Mouse (Mus musculus) 3T3-L1 (cell line): ENCODE measurements at regions not wholly inside any gene's neighbourhood (a gene's known extent, or its start where the extent isn't known, plus 50 kb on each side); places are given as distances from the start of the nearest gene placed in this dataset.

Experiments used
- DNase-seq: peaks from one replicate; pipeline ENCODE4 v3.0.0-alpha.2; 2015; ENCODE audit warnings: low read depth, low spot score

DNA sequence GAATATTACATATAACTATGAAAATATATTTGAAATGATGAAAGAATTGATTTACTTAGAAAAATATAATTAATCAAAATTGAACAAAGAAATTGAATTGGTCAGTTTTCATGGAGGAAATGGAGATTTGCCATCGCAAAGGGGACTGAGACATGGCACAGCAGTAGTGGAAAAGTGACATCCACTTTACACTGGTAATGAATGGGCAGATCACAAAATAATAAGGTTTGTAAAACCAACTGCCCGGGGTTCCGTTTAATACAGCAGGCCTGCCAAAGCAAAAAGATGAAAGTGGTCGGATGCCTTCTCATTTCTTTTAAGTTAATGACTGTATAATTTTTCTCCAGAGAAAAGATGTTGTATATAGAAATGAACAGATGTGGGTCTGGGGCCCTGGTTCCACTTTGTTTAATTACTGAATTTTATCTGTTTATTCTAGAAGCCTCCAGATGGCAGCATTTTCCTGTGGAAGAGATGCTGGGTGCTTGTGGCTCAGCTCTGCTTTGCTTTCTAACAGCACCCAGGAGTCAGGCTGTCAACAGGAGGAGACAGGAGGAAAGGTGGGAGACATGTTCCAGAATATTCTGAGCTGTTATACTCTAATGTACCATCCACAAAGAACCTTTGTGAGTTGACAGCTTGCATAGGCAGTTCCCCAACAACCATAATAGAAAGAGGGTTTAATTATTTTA is 75.6 kb upstream of the Fbxl17 start:
- peak; percentile 90 for DNase-seq

DNA sequence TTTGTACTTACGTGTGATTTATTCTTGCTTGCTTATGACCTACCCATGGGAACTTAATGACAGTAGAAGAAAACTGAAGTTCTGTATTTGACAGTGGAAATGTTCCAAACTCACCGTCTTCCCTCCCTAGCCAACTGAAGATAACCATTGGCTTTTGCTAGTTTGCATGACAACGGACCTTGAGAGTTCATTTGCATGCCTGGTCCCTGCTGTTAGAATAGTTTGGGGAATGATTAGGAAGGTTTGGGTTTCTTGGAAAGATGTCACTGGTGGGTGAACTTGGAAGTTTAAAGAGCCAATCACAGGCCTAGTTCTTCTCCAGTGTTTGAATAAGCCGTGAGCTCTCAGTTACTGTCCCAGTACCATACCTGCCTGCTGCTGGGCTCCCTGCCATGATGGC is 83.1 kb upstream of the Fbxl17 start:
- no peak for DNase-seq

DNA sequence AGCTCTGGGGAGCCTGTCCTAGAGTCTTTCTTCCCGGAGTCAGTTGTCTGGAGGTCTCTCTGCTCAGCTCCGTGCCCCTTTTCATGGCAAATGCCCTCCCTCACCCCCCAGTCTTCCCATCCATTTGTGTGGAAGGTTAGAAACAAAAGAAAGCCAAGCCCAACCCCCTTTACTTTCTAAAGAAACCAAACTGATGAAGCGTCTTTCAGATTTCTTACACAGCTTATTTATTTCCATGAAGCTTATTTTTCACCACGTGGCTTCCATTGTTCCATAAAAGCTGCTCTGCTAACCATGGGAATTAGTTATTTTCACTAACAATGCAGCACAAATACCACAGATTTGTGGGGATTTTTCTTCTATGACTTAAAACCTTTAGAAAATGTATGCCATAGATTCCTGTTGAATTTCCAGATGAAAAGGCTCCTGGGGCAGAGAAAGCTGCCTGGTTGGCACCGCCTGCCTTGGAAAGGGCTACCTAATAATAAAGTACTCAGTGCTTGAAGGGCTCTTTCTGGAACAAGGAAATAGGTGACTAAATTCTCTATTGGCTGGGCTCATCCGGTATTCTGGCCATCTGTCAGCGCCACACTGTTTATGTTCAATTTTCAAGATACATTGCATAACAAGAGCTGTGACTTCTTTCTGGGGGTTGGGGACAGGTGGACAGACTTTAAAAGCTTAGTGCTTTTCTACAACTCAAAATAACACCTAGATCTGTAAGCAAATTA is 107.4 kb upstream of the Fbxl17 start:
- DNase-seq, result no peak

DNA sequence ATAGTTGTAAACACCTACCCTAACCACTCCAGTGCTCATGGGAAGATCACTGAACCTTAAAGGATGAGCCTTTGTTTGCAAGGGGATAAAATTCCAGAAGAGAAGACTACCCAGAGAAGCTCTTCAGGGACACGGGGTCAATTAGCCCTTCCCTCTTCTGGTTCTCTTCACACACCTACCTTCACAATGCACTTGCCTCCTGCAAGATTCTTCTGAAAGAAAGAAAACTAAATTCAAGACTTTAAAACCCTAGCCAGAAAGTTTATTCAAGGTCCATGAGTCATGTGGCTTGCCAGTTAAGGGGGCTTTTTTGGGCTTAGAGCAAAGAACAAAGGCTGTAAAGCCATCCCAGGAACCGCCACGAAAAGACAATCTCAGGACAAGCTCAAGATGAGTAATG is 122.9 kb upstream of the Fbxl17 start:
- no peak for DNase-seq

DNA sequence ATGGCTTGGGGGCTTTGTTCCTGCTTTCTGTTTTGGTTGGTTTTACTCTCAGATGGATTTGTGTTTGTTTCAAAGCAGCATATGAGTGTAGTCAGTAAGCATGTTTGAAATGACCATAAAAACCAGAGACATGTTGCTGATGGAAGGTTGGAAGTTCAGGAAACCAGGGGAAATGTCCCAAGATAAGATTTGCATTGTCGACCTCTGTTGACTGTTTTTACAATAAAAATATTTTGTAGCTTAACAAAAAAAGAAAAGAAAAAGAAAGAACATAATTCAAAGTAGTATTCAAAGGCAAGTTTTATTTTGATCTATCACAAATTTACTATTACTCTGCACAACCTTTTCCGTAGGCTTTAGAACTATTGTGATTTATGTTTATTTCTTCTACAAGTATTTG is 137.8 kb upstream of the Fbxl17 start:
- no peak for DNase-seq

DNA sequence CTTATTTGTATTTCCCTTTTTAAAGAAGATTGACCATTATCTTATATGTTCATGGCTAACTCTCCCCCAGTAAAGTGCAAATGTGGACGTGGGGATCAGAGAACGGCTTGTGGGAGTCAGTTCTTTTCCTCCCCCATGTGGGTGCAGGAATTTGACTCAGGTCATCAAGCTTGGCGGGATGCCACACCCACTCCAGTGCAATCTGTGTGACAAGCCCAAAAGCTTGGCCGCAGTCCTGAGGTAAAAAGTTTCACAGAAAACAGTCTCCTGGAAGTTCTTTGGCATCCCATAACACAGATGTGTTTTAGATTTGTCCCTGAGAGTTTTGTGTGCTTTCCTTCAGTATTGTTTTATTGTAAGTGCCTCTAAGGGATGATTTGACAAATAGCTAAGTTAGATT is 144.6 kb upstream of the Fbxl17 start:
- DNase-seq, result peak; percentile 29

DNA sequence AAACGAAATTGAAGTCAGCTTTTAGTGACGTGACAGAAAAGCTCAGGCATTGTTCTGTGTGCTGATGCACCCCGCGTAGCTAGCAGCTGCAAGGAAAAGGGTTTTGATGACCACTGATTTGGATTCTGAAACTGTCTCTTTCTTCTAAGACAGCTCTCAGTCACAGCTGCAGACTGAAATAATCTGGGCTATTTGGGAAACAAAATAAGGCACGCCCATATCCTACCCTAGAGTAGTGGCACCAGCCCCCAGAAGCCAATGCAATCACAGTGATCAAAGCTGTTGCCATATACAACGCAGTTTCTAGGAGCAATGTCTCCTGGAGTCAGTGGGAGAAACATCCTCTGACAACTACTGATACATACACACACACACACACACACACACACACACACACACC is 157.9 kb upstream of the Fbxl17 start:
- DNase-seq, result no peak

DNA sequence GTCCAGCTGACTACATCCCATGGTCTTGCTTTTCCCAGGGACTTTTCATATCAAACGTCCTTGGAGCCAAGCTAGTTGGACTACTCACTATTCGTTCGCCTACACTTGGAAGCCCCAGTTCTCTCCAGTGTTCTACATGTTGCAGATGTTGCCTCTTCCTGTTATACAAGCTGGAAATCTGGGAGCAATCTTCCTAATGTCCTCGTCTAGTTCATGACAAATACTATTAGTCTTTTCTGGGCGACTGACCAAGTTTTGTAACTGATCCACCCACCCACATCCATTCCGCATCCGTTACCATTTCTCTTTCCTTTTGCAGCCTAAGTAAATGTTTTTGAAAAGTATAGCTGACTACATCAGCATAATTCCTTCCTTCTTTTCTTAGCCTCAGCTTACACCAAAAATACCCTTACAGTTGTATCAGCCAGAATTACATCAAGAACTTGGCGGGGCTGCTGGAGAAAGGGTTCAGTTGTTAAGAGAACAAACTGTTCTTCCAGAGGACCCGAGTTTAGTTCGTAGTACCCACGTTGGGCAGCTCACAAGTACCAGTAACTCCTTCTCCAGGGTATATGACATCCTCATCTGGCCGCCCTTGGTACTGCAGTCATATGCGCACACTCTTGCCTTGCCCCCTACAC is 161.1 kb upstream of the Fbxl17 start:
- DNase-seq, result peak; percentile 98

DNA sequence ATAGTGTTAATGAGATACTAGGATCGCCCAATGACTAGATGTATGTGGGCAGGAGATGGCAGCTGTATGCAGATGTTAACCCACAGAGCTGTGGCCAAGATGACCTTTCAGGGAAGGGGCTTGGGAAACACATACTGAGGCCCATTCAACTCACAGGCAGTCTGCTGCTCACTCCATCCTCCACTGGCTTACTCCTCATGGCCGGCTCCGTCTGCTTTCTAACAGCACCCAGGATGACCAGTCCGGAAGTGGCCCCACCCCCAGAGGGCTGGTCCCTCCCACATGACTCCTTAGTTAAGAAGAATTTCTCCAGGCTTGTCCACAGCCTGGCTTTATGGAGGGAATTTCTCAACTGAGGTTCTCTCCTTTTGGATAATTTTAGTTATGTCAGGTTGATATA is 161.8 kb upstream of the Fbxl17 start:
- peak; percentile 73 for DNase-seq

DNA sequence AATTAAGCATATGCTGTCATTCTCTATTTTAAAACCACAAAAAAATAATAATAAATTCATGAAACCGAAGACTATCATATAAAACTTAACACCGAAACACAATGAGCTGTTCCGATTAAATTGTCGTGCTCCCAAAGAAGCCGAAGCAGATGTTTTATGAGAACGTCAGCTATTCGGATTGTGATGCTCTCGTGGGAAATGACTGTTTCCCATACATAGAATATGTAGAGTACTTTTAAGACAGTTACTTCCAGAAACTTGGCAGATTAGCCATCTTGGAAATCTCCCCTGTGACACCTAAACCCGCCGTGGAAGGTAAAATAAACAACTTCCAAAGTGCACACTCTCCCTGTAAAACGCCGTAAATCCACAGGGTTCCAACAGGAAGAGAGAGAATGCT is 162.4 kb upstream of the Fbxl17 start:
- DNase-seq, result no peak

DNA sequence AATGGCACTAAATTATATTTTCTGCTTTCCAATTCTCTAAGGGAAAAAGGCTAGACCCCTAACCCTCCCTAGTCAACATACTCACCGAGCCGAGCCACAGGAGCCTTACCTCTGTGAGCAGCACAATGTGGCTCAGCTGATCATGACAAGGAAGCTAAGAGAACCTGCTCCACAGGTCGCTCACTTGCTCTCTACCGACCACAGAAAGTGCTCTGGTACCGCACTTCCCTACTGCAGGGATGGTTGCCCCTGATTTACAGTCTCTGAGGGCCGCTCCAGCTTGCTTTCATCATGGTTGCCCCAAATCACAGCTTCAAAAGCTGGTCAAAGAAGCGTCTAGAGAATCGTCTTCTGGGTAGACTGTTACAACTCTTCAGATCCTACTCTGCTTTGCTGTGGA is 177.0 kb upstream of the Fbxl17 start:
- no peak for DNase-seq

DNA sequence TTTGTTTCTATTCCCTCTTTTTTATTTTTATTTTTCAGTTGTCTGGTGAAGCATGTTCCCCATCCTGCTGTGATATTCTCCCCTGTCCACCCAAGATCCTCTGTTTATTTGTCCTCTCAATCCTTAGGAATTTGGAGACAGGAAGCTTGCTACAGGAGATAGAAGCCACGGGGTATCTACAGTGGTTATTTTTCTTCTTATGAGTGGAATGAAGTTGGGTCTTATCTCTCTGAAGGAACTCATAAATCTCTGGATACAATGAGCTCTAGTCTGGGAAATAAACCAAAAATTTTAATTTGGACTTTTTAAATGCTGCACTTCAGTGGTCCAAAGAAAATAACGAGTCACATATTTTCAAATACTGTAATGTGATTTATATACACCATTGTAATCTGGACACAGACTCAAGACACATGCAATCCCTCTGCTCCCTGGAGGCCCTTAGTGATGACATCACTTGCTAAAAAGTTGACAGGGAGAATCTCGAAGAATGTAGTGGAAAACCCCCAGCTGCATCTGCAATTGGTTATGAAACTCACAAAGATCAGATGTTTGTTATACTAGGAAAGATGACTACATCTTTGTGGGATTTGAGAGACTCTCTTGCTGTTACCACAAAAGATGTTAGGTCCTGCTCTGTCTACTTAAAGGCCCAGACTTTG is 178.3 kb upstream of the Fbxl17 start:
- DNase-seq, result peak; percentile 100

DNA sequence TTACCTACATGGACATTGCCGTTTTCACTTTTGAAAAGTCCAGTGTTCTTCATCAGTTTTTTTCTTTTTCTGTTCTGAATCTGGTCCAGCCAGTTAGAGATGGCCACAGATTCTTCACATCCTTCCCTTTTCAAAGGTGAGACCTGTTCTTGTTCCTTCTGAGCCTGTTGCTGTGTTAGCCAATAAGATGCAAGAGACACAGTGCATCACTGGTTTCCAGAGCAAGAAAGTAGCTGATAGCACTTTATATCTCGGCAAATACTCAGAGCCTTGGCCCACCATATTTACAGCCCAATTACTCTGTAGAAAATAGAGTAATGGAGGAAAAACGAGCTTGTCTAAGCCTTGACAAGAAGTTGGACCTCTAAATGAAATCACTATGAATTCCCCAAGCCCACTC is 180.7 kb upstream of the Fbxl17 start:
- DNase-seq, result no peak

DNA sequence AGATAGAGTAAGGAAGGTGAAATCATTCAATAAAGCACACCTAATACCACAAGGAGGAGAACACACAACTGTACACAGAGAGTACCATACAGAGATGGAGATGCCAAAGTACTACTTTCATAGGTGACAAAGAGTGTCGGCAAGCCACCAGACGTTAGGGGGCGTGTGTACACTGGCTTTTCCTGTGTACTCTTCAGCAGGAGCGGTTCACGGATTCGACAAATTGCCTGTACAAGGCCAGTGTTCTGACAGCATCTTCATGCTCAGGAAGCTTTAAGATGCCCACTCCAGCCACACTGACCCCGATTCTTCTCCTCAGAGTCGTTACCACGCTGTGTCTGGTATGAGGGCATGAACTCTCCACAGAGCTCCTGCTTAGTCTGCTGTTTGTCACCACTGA is 179.5 kb upstream of the Fer start:
- DNase-seq, result no peak

DNA sequence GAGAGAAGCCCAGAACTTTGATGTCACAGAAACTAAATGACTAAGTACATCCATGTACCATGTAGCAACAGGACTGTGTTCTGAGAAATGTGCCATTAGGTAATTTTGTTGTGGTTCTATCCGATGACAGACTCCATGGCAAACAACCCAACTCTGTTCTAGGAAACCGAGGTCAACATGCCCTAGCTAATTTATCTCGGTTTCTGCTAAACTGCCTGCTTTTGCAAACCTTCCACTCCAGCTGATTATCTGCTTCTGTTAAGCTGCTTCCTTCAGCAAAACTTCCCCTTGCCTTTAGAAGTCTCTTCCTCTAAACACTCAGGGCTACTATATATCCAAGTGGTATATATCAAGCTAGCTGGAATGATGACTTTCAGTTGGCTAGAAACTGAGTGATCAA is 178.8 kb upstream of the Fer start:
- DNase-seq, result no peak

DNA sequence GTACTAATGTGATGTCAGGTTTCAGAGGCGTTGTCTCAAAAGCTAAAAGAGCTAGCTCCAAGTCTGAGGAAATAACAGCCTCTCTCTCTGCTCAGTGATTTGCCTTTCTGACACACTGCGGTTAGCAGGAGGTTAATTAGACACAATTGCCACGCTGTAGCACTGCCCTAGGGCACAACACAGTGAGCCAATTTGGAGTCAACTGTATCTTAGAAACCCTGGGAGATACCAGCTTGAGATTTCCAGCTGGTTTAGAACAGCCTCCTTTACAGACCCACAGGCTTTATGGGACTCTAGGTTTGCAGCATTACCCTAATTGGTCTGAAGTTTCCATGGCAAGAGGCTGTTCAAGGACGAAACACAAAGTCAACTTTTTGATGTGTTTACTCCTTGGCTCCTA is 176.9 kb upstream of the Fer start:
- no peak for DNase-seq

DNA sequence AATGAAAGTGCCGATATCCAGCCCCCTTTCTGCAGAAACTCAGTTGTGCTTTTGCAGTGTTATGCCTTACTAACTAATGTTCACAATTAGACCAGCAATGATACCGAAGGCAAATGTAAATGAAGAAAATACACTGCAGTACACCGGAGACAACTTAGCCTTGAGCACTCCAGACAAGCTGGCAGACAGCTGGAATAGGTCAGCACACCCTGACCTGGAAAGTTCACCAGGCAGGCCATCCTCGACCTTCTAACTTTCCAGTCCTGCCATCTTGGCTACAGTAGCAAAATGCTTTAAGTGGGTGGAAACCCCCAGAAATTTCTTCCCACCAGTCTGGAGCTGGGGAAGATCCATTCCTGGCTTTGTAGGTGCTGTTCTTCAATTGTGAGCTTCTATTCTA is 176.5 kb upstream of the Fer start:
- no peak for DNase-seq

DNA sequence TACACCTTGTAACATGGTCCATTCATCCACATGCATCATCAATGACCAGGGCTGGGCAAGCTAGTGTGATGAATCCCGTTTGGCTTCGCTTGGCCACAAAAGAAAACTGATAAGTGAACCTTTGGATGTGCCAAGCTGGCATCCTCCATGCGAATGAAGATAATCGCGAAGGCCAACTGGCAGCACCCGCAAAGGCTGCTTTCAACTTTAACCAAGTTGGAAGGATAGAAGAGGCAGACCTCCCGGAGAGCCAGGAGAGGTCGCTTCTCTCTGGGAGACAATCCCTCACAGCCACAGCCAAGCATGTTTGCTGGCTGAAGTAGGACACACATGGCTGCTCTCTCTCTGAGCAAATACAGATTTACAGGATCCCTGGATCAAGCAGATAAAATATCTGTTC is 173.6 kb upstream of the Fer start:
- no peak for DNase-seq

DNA sequence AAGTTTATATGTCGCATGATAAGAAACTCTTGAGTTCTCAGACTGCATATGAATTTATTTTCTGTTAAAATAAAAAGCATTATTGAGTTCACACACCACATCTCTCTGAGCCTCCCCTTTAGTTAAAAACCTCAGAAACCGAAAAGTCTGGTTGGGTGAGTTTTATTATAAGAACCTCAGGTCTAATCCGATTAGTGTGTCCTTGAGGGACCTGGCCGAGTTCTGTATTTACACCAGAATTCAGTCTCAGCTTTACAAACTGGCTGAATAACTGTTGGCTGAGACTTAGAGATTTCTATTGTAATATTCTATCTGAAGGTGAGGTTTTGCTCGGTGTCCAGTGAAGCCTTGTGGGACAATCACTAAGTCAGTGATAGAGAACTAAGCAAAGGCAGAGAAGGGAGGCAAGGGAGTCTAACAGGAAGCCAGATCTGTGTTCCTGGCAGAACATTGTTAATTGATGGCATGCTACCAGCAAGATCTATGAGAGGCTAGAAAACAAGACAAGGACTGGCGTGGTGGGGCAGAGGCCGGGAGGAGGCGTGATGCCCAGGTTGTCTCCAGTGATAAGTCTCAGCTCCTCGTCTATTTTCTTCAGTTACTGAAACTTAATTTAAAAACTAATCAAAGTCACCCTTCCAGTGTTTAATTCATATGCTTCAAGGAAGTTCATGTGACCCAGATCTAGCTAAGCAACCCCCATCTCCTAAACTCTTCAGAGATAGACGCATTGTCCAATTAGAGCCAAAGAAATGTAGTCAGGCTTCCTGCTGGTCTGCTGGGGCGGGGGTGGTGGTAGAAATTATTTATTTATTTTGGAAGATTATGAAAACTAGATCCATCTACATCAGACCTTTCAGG is 171.8 kb upstream of the Fer start:
- no peak for DNase-seq

DNA sequence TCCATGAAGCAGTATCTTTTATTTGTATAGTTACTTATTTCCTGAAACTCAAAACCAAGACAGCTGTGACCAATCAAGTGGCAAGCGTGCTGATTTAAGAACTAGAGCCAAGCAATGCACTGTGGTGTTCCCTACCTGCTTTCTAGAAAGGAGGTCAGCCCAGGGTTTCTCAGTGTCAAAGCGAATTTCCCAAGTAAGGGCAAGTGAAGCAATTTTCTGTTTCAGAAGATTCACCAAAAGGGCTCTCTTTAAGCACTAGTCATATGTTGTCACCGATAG is 171.2 kb upstream of the Fer start:
- DNase-seq, result no peak

DNA sequence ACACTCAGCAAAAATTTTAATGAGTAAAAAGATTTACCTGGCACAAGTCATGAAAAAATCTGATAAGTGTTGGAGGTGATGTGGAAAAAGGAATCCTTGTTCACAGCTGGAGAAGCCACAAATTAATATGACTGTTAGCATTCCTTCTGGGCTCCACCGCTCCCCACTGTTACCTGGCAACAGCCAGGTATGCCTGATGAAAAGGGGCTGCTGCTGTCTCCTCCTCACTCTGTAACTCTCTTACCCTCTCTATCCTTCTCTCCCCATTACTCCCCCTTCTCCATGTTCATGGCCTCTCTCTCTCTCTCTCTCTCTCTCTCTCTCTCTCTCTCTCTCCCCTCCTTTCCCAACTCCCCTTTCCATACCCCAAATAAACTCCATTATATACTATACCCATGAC is 169.6 kb upstream of the Fer start:
- DNase-seq, result no peak

DNA sequence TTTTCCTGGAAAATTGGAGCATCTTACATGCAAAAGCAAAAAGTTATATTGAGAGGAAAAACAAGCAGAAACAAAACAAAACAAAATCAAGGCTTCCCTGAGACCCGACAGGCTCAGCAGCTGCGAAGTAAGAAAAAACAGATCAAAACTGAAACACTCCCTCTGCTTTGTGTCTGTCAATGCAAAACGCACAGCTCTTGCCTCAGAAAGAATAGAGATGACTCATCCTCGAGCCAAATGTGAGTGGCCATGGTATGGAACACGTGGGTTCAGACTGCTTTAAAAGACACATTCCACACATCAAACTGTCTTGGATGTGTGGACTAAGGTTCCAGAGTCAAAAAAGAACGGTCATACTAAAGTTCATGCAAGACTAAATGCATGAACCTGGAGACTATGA is 163.3 kb upstream of the Fer start:
- peak; percentile 74 for DNase-seq
